Mouse (Mus musculus): ENCODE results near the gene Abcd4. TPM values are rescaled to one million over a fixed set of nuclear protein-coding genes. Genes with fewer than 3 reads are reported as not detected.

The Abcd4 gene
- total RNA-seq, 2 experiments from 2014 or later, result 5.2 to 7.1 TPM

GRCm38 (mm10) chr12:84573094-84573493, 44.1 kb downstream of the Abcd4 start:
- no peak for DNase-seq
- intact Hi-C loops (cut with DNase I), result no loop called here

- intact Hi-C loops (cut with DNase I), result no loop called here
- no peak for DNase-seq
Measured at GRCm38 (mm10) chr12:84572341-84572720, 44.9 kb downstream of the Abcd4 start.

GRCm38 (mm10) chr12:84571466-84572340, 45.5 kb downstream of the Abcd4 start:
- peak in 1 of 2 experiments; percentile 16 for DNase-seq
- intact Hi-C loops (cut with DNase I), result no loop called here

- intact Hi-C loops (cut with DNase I), result no loop called here
- no peak for DNase-seq
Measured at GRCm38 (mm10) chr12:84570694-84571415, 46.4 kb downstream of the Abcd4 start.

- intact Hi-C loops (cut with DNase I), result no loop called here
- no peak for DNase-seq
Measured at GRCm38 (mm10) chr12:84569976-84570693, 47.1 kb downstream of the Abcd4 start.

- DNase-seq, result no peak
- intact Hi-C loops (cut with DNase I), result no loop called here
Measured at GRCm38 (mm10) chr12:84569336-84569970, 47.8 kb downstream of the Abcd4 start, which contains the start of gene Vsx2. Gene Vsx2 (plus strand): TSS chr12:84569762.

GRCm38 (mm10) chr12:84567576-84567975, 49.6 kb downstream of the Abcd4 start:
- DNase-seq, result no peak
- intact Hi-C loops (cut with DNase I), result no loop called here

GRCm38 (mm10) chr12:84562558-84562957, 54.7 kb downstream of the Abcd4 start:
- intact Hi-C loops (cut with DNase I), result no loop called here
- no peak for DNase-seq

- no peak for DNase-seq
- intact Hi-C loops (cut with DNase I), result no loop called here
Measured at GRCm38 (mm10) chr12:84555218-84555617, 62.0 kb downstream of the Abcd4 start.

Other genes starting within 250 kb of the Abcd4 start
- gene Entpd5, start 208.4 kb downstream of the Abcd4 start, total RNA-seq (2021), result 10 to 100 TPM; 61.6 to 68.2 TPM
- 1 to 10 TPM; 1.2 TPM for gene Bbof1, start 208.3 kb downstream of the Abcd4 start, total RNA-seq (2021)
- gene Rnf113a2, start 200.2 kb downstream of the Abcd4 start, total RNA-seq (2021), result 10 to 100 TPM; 11.7 to 12.1 TPM
- 100 to 1,000 TPM; 208 to 210 TPM for gene Aldh6a1, start 166.4 kb downstream of the Abcd4 start, total RNA-seq (2021)
- gene Lin52, start 166.0 kb downstream of the Abcd4 start, total RNA-seq (2021), result 10 to 100 TPM; 12.4 to 14.9 TPM
- not detected for gene Vsx2, start 47.7 kb downstream of the Abcd4 start, total RNA-seq (2021)
- gene Vrtn, start 23.6 kb upstream of the Abcd4 start, total RNA-seq (2021), result not detected
- gene Syndig1l, start 81.4 kb upstream of the Abcd4 start, total RNA-seq (2021), result not detected
- 10 to 100 TPM; 29.9 to 30.0 TPM for gene Npc2, start 155.7 kb upstream of the Abcd4 start, total RNA-seq (2021)
- 10 to 100 TPM; 78.2 to 81.0 TPM for gene Isca2, start 155.8 kb upstream of the Abcd4 start, total RNA-seq (2021)

Measured in heart, postnatal 36 days (tissue).